Mouse (Mus musculus): Measurements from ENCODE around the gene Cptp. TPM values are rescaled to one million over a fixed set of nuclear protein-coding genes. Genes with fewer than 3 reads are reported as not detected.

Cptp gene
- polyA plus RNA-seq, 1 experiment from 2014 or later = 19.7 TPM

- peaks cover 17% of the 10 kb centered on the region for H3K36me3 ChIP-seq
- no peaks in the 10 kb centered on the region for H3K27me3 ChIP-seq
- H3K9ac ChIP-seq = no peak overlapping the region
- H3K4me1 ChIP-seq = peaks cover 54% of the 10 kb centered on the region
- H3K4me2 ChIP-seq = 0 out of 2 replicates have a peak overlapping the region, but pooled peaks have one; percentile 92
- peak overlapping the region; percentile 56; the same call in 1 of the 2 replicates for H3K4me3 ChIP-seq
- ATAC-seq (ENCODE audit: insufficient number of reproducible peaks, low FRiP score, low TSS enrichment, low read depth) = no peak
- H3K9me3 ChIP-seq = no peaks in the 10 kb centered on the region
- H3K27ac ChIP-seq = peak overlapping the region; percentile 86
- WGBS = 50% methylated on average over 8 of the region's 8 CpGs
Observed at GRCm38 (mm10) chr4:155838187-155839153, 30.8 kb downstream of the Cptp start.

GRCm38 (mm10) chr4:155837404-155838010 lies 31.7 kb downstream of the Cptp start:
- Histone ChIP-seq H3K9me3 (no peaks in the 10 kb centered on the region), H3K36me3 (peaks cover 14% of the 10 kb centered on the region), H3K27ac (peak overlapping the region; percentile 86), H3K27me3 (no peaks in the 10 kb centered on the region), H3K4me1 (peaks cover 64% of the 10 kb centered on the region), H3K4me3 (no peak overlapping the region), H3K9ac (no peak overlapping the region), H3K4me2 (no peak overlapping the region)
- WGBS = 55% methylated on average over 11 of the region's 11 CpGs
- no peak for ATAC-seq (ENCODE audit: insufficient number of reproducible peaks, low FRiP score, low TSS enrichment, low read depth)

- H3K27ac ChIP-seq = peak overlapping the region; percentile 85
- peak overlapping the region; percentile 3; the same call in 1 of the 2 replicates for H3K4me3 ChIP-seq
- 18% methylated on average over 2 of the region's 2 CpGs for WGBS
- H3K36me3 ChIP-seq = peaks cover 6% of the 10 kb centered on the region; the same call in 1 of the 2 replicates
- H3K27me3 ChIP-seq = no peaks in the 10 kb centered on the region
- no peak overlapping the region for H3K9ac ChIP-seq
- peak; percentile 41; the same call in 1 of the 2 replicates for ATAC-seq (ENCODE audit: insufficient number of reproducible peaks, low FRiP score, low TSS enrichment, low read depth)
- H3K4me1 ChIP-seq = peaks cover 44% of the 10 kb centered on the region
- H3K4me2 ChIP-seq = peak overlapping the region; percentile 7; the same call in 1 of the 2 replicates
- no peaks in the 10 kb centered on the region for H3K9me3 ChIP-seq
Observed at GRCm38 (mm10) chr4:155833836-155834235, 35.4 kb downstream of the Cptp start.

GRCm38 (mm10) chr4:155833234-155833633 lies 36.0 kb downstream of the Cptp start:
- Histone ChIP-seq H3K27me3 (no peaks in the 10 kb centered on the region), H3K4me1 (peaks cover 40% of the 10 kb centered on the region), H3K36me3 (peaks cover 9% of the 10 kb centered on the region; the same call in 1 of the 2 replicates), H3K9ac (no peak overlapping the region), H3K9me3 (no peaks in the 10 kb centered on the region), H3K4me2 (no peak overlapping the region), H3K27ac (no peak overlapping the region), H3K4me3 (no peak overlapping the region)
- no peak for ATAC-seq (ENCODE audit: insufficient number of reproducible peaks, low FRiP score, low TSS enrichment, low read depth)
- 85% methylated on average over 4 of the region's 4 CpGs for WGBS

- Histone ChIP-seq H3K36me3 (peaks cover 17% of the 10 kb centered on the region; the same call in 1 of the 2 replicates), H3K9me3 (no peaks in the 10 kb centered on the region), H3K9ac (peak overlapping the region; percentile 78), H3K27ac (peak overlapping the region; percentile 93; the same call in 1 of the 2 replicates), H3K4me3 (peak overlapping the region; percentile 78), H3K4me1 (peaks cover 31% of the 10 kb centered on the region), H3K27me3 (no peaks in the 10 kb centered on the region), H3K4me2 (peak overlapping the region; percentile 86)
- WGBS = 55% methylated on average over 10 of the region's 10 CpGs
- no peak for ATAC-seq (ENCODE audit: insufficient number of reproducible peaks, low FRiP score, low TSS enrichment, low read depth)
Observed at GRCm38 (mm10) chr4:155832321-155832720, 36.9 kb downstream of the Cptp start.

GRCm38 (mm10) chr4:155831831-155832230 lies 37.4 kb downstream of the Cptp start:
- Histone ChIP-seq H3K27me3 (no peaks in the 10 kb centered on the region), H3K9me3 (no peaks in the 10 kb centered on the region), H3K4me3 (peak overlapping the region; percentile 78), H3K9ac (peak overlapping the region; percentile 78), H3K36me3 (peaks cover 22% of the 10 kb centered on the region; the same call in 1 of the 2 replicates), H3K27ac (peak overlapping the region; percentile 93), H3K4me2 (peak overlapping the region; percentile 86), H3K4me1 (peaks cover 31% of the 10 kb centered on the region)
- ATAC-seq (ENCODE audit: insufficient number of reproducible peaks, low FRiP score, low TSS enrichment, low read depth) = no peak
- WGBS = under 1% methylated on average over 25 of the region's 25 CpGs

- Histone ChIP-seq H3K4me2 (peak within 1 kb of the TSS; percentile 86), H3K27ac (peak within 1 kb of the TSS; percentile 93), H3K36me3 (peaks cover 22% of the 10 kb centered on the region), H3K4me3 (peak within 1 kb of the TSS; percentile 78), H3K9me3 (no peaks in the 10 kb centered on the region), H3K9ac (peak within 1 kb of the TSS; percentile 78), H3K27me3 (no peaks in the 10 kb centered on the region), H3K4me1 (peaks cover 31% of the 10 kb centered on the region)
- under 1% methylated on average over 49 of the region's 49 CpGs for WGBS
- ATAC-seq (ENCODE audit: insufficient number of reproducible peaks, low FRiP score, low TSS enrichment, low read depth) = peak; percentile 89
Observed at GRCm38 (mm10) chr4:155831205-155831766, 38.0 kb downstream of the Cptp start, which contains the start of gene Aurkaip1. TSS of gene Aurkaip1 (plus strand) at chr4:155831272.

- Histone ChIP-seq H3K27ac (peak overlapping the region; percentile 93; the same call in 1 of the 2 replicates), H3K9me3 (no peaks in the 10 kb centered on the region), H3K9ac (0 out of 2 replicates have a peak overlapping the region, but pooled peaks have one; percentile 10), H3K4me2 (peak overlapping the region; percentile 86), H3K4me1 (peaks cover 31% of the 10 kb centered on the region), H3K4me3 (peak overlapping the region; percentile 78), H3K27me3 (no peaks in the 10 kb centered on the region), H3K36me3 (peaks cover 24% of the 10 kb centered on the region)
- WGBS = 49% methylated on average over 8 of the region's 8 CpGs
- no peak for ATAC-seq (ENCODE audit: insufficient number of reproducible peaks, low FRiP score, low TSS enrichment, low read depth)
Observed at GRCm38 (mm10) chr4:155830596-155830995, 38.6 kb downstream of the Cptp start.

GRCm38 (mm10) chr4:155829866-155830265 lies 39.4 kb downstream of the Cptp start:
- Histone ChIP-seq H3K27ac (no peak overlapping the region), H3K9ac (no peak overlapping the region), H3K4me1 (peaks cover 31% of the 10 kb centered on the region), H3K27me3 (no peaks in the 10 kb centered on the region), H3K36me3 (peaks cover 30% of the 10 kb centered on the region), H3K4me2 (no peak overlapping the region), H3K9me3 (no peaks in the 10 kb centered on the region), H3K4me3 (no peak overlapping the region)
- WGBS = 84% methylated on average over 4 of the region's 4 CpGs
- ATAC-seq (ENCODE audit: insufficient number of reproducible peaks, low FRiP score, low TSS enrichment, low read depth) = no peak

GRCm38 (mm10) chr4:155823443-155823842 lies 45.8 kb downstream of the Cptp start:
- H3K4me3 ChIP-seq = no peak overlapping the region
- 92% methylated on average over 16 of the region's 16 CpGs for WGBS
- no peak overlapping the region for H3K4me2 ChIP-seq
- no peaks in the 10 kb centered on the region for H3K9me3 ChIP-seq
- no peaks in the 10 kb centered on the region for H3K4me1 ChIP-seq
- peaks cover 84% of the 10 kb centered on the region for H3K36me3 ChIP-seq
- no peaks in the 10 kb centered on the region for H3K27me3 ChIP-seq
- ATAC-seq (ENCODE audit: insufficient number of reproducible peaks, low FRiP score, low TSS enrichment, low read depth) = no peak
- no peak overlapping the region for H3K27ac ChIP-seq
- H3K9ac ChIP-seq = no peak overlapping the region

GRCm38 (mm10) chr4:155821025-155821424 lies 48.2 kb downstream of the Cptp start:
- Histone ChIP-seq H3K27ac (no peak overlapping the region), H3K9me3 (no peaks in the 10 kb centered on the region), H3K9ac (no peak overlapping the region), H3K4me2 (no peak overlapping the region), H3K4me3 (no peak overlapping the region), H3K36me3 (peaks cover 92% of the 10 kb centered on the region), H3K4me1 (no peaks in the 10 kb centered on the region), H3K27me3 (no peaks in the 10 kb centered on the region)
- ATAC-seq (ENCODE audit: insufficient number of reproducible peaks, low FRiP score, low TSS enrichment, low read depth) = no peak
- WGBS = 77% methylated on average over 7 of the region's 7 CpGs
